Mouse (Mus musculus): ENCODE measurements around the gene Ebi3.

GRCm38 (mm10) chr17:55957726-55958583, 5.5 kb downstream of the Ebi3 start:
- no peak for TF ChIP-seq GATA1 (IDR thresholded peaks at IDR 0.05; ENCODE audit: borderline replicate concordance, low read length)
- TF ChIP-seq FLI1 (IDR thresholded peaks at IDR 0.05; ENCODE audit: low read length): no peak

Measured in megakaryocyte, embryonic 14.5 days (primary cell).